Mouse (Mus musculus): ENCODE measurements around the gene Prkab1.

Prkab1 gene

DNA sequence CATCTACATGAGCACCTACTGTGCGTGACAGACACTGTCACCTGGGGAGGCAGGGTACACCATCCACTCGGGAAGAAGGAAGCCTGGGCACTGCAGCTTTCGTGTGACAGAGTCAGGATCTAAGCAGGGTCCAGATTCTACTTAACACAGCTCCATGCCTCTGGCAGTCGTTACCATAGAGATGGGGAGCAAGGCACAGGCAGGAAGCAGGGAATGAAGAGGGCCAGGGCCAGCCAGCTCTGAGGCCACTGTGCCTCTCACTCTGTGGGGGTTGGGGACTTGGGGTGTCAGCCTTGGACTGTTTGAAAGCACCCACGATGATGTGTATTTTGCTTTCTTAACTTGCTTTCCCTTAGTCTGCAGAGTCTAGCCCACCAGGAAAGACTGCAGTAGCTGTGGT is 46.1 kb downstream of the Prkab1 start:
- DNase-seq: no peak

DNA sequence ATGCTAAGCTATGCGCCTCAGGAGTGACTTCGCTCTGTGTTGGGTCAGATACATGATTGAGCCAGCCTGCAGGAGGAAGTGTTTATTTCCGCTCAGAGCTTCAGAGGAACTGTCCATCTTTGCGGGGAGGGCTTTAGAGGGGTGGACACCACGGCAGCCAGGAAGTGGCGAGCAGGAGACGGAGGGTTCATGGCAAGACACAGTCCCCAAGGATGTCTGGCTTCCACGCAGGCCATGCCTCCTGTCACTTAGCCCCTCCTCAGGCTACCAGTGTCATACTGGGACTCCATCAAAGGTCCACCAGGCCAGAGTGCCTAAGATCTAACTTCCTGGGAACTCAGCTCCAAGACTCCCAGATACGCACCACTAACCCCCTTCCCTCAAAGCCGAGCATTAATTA is 46.6 kb downstream of the Prkab1 start:
- no peak for DNase-seq

DNA sequence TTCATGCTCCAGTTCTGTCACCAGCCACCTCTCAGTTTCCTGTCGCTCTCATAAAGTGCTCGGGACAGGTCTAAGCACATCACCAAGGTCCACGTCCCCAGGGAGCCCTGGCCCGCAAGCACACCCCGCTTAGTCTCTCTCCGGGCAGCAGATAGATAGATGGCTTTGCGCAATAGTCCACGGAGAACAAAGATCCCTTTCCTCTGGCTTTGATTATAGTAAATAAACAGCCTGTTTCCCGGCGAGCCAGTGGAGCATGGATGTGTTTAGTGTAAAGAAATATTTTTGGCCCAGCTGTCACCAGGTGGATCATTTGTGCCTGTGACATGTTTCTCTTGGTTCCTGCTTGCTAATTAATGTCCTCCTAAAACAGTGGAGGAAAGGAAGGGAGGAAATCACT is 47.0 kb downstream of the Prkab1 start:
- DNase-seq: no peak

DNA sequence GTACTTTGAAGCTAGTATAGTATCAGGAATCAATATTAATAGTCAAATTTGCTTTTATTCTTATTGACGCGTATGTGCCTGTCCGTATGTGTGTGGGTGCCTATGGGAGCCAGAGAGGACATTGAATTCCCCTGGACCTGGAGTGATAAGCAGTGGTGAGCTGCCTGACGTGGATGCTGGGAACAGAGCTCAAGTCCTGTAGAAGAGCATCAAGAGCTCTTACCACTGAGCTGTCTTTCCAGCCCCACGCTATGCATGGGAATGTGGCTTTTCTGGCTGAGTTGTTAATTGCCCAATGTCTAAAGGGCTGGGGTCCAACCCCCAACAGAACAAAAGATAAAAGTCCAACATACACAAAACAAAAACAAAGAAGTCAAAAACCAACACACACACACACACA is 47.9 kb downstream of the Prkab1 start:
- DNase-seq: no peak

DNA sequence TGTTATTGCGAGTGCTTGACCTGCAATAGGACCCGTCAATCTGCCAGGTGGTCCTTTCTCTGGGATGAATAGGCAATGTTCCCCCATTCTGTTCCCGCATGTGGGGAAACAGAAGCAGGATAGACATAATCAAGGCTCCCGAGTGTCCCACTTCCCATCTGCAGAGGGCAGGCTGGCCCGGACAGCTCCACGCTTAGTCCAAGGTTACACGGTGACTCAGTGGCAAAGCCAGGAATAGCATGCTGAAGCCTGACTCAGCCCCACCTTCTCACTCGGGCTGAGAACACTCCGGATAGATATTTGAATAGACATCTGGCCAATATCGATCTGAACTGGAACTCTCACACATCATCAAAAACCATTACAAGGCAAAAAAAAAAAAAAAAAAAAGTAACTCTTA is 48.6 kb downstream of the Prkab1 start:
- no peak for DNase-seq

DNA sequence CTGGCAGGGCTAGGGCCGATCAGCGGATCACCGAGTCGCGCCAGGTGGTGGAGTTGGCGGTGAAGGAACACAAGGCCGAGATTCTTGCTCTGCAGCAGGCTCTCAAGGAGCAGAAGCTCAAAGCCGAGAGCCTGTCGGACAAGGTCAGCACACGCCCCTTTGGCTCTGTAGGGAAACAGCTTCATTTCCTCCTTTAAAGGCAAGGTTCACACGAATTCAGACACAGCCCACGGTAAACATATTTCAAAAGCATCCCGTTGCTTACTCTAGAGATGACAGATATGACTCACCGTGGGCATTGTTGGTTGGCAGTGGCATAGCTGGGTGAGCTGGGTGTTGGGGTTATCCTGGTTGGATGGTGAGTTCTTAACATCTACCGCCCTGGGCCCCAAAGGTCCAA is 53.1 kb downstream of the Prkab1 start:
- no peak for DNase-seq
